Mouse (Mus musculus): ENCODE data around the gene Plekha5.

GRCm38 (mm10) chr6:140454388-140454787 lies 30.5 kb downstream of the Plekha5 start:
- TF ChIP-seq CTCF (IDR thresholded peaks at IDR 0.05; ENCODE audit: low read depth, low read length) (no peak), POLR2A (IDR thresholded peaks at IDR 0.05; ENCODE audit: extremely low read depth, insufficient read depth, low read length) (no peak)

Data from liver, adult 2 months (tissue).